Mouse (Mus musculus) midbrain, embryonic 16.5 days (tissue): ENCODE data around the gene Zfp652. TPM values are rescaled to one million over a fixed set of nuclear protein-coding genes. Genes with fewer than 3 reads are reported as not detected.

Source experiments
- ATAC-seq: fragments of 200-750 bp; cut with Nextera tagmentation; 2 replicates; pipeline ENCODE4 v1.8.0; 2017; ENCODE audit warnings: moderate TSS enrichment
- H3K27ac ChIP-seq: fragments of 300-500 bp; sonication (generic); 2 replicates; pipeline ENCODE4 v1.5.1; 2014; ENCODE audit warnings: mild to moderate bottlenecking, low read length, mixed read lengths
- H3K27me3 ChIP-seq: fragments of 300-500 bp; sonication (generic); 2 replicates; pipeline ENCODE4 v1.6.1; 2014; ENCODE audit warnings: low read depth, low read length, mixed read lengths; ENCODE audit not compliant: control insufficient read depth, insufficient read depth
- H3K36me3 ChIP-seq: fragments of 300-500 bp; sonication (generic); 2 replicates; pipeline ENCODE4 v1.6.1; 2014; ENCODE audit warnings: mild to moderate bottlenecking, low read length, moderate library complexity, mixed read lengths; ENCODE audit not compliant: control insufficient read depth, insufficient read depth
- H3K4me1 ChIP-seq: fragments of 300-500 bp; sonication (generic); 2 replicates; pipeline ENCODE4 v1.6.1; 2014; ENCODE audit warnings: mild to moderate bottlenecking, low read length, mixed read lengths; ENCODE audit not compliant: control insufficient read depth, insufficient read depth
- H3K4me2 ChIP-seq: fragments of 300-500 bp; sonication (generic); 2 replicates; pipeline ENCODE4 v1.6.1; 2014; ENCODE audit warnings: mild to moderate bottlenecking, low read length, mixed read lengths
- H3K4me3 ChIP-seq: fragments of 300-500 bp; sonication (generic); 2 replicates; pipeline ENCODE4 v1.5.1; 2014; ENCODE audit warnings: low read depth, mild to moderate bottlenecking, low read length, moderate library complexity, mixed read lengths
- H3K9ac ChIP-seq: fragments of 300-500 bp; sonication (generic); 2 replicates; pipeline ENCODE4 v1.6.1; 2014; ENCODE audit warnings: low read depth, low read length, mixed read lengths
- H3K9me3 ChIP-seq: fragments of 300-500 bp; sonication (generic); replicated peaks from 2 replicates; pipeline ENCODE4 v1.6.1; 2014; ENCODE audit warnings: mild to moderate bottlenecking, low read length, mixed read lengths; ENCODE audit not compliant: control insufficient read depth, poor library complexity, severe bottlenecking
- WGBS: fragments of 180-500 bp; shearing (Covaris S2); extraction: QIAGEN DNeasy Blood & Tissue Kit; methylation state at CpG from one replicate; pipeline ENCODE4 v1.1.7; 2014; 5-methylcytosine and 5-hydroxymethylcytosine counted together
- polyA plus RNA-seq: library from polyadenylated mRNA; unstranded; fragments of >200 nt; fragmentation: Nextera tagmentation; extraction: Ambion mirVana; gene quantifications from 2 replicates; pipeline ENCODE4 v1.2.1, GENCODE M21; 2015

The Zfp652 gene
- polyA plus RNA-seq, 1 experiment from 2014 or later = 21.1 TPM

- Histone ChIP-seq H3K4me2 (no peak overlapping the region), H3K4me1 (peaks cover 4% of the 10 kb centered on the region; the same call in 1 of the 2 replicates), H3K4me3 (no peak overlapping the region), H3K9me3 (no peaks in the 10 kb centered on the region), H3K36me3 (no peaks in the 10 kb centered on the region), H3K27me3 (peaks cover 5% of the 10 kb centered on the region; the same call in 1 of the 2 replicates), H3K27ac (no peak overlapping the region), H3K9ac (no peak overlapping the region)
- WGBS = 74% methylated on average over 5 of the region's 5 CpGs
- no peak for ATAC-seq
Observed at GRCm38 (mm10) chr11:95795582-95795981, 83.1 kb downstream of the Zfp652 start.

DNA sequence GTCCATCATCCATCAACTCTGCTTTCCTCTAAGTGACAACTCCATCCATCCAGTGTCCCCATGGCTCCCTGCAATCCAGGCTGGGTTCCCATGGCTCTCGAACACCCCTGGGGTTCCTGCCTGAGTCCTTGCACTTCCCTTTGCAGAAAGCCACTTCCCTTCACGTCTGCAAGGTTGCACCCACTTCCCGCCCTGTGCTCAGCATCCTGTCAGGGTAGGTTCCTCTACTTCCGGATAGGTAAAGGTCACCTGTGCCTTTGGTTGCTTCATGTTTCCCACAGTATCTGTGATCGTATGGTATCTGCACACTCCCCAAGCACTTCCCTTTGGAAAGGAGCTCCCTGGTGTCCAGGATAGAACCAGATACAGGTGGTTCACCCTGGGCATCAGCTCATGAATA is 92.5 kb downstream of the Zfp652 start:
- H3K9ac ChIP-seq = no peak overlapping the region
- no peak overlapping the region for H3K4me3 ChIP-seq
- no peak for ATAC-seq
- H3K36me3 ChIP-seq = no peaks in the 10 kb centered on the region
- H3K4me1 ChIP-seq = no peaks in the 10 kb centered on the region
- no peak overlapping the region for H3K4me2 ChIP-seq
- 83% methylated on average over 5 of the region's 5 CpGs for WGBS
- H3K27me3 ChIP-seq = no peaks in the 10 kb centered on the region
- peaks cover 3% of the 10 kb centered on the region; the same call in 1 of the 2 replicates for H3K9me3 ChIP-seq
- no peak overlapping the region for H3K27ac ChIP-seq

GRCm38 (mm10) chr11:95805527-95805926 is 93.1 kb downstream of the Zfp652 start:
- ATAC-seq = no peak
- Histone ChIP-seq H3K9me3 (peaks cover 3% of the 10 kb centered on the region; the same call in 1 of the 2 replicates), H3K27me3 (no peaks in the 10 kb centered on the region), H3K36me3 (no peaks in the 10 kb centered on the region), H3K9ac (no peak overlapping the region), H3K4me3 (no peak overlapping the region), H3K4me2 (no peak overlapping the region), H3K4me1 (no peaks in the 10 kb centered on the region), H3K27ac (no peak overlapping the region)
- 53% methylated on average over 3 of the region's 3 CpGs for WGBS

DNA sequence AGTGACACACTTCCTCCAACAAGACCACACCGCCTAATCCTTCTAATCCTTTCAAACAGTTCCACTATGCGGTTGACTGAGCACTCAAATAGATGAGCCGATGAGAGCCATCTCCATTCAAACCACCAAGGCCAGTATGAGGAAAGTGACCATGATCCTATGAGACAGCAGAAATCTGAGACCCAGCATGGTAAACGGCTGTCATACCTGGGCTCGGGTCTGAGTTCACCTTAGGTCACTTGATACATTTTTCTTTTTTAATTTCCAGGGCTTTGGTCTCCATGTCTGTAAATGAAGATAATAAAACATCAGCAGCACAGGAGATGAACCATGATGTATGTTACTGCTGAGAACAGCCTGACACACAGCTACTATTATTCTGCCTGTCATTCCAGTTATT is 95.4 kb downstream of the Zfp652 start:
- no peaks in the 10 kb centered on the region for H3K27me3 ChIP-seq
- H3K4me1 ChIP-seq = no peaks in the 10 kb centered on the region
- H3K27ac ChIP-seq = no peak overlapping the region
- peaks cover 3% of the 10 kb centered on the region; the same call in 1 of the 2 replicates for H3K9me3 ChIP-seq
- no peak overlapping the region for H3K9ac ChIP-seq
- no peak overlapping the region for H3K4me3 ChIP-seq
- no peaks in the 10 kb centered on the region for H3K36me3 ChIP-seq
- H3K4me2 ChIP-seq = no peak overlapping the region
- 84% methylated on average over 5 of the region's 5 CpGs for WGBS
- ATAC-seq = no peak

DNA sequence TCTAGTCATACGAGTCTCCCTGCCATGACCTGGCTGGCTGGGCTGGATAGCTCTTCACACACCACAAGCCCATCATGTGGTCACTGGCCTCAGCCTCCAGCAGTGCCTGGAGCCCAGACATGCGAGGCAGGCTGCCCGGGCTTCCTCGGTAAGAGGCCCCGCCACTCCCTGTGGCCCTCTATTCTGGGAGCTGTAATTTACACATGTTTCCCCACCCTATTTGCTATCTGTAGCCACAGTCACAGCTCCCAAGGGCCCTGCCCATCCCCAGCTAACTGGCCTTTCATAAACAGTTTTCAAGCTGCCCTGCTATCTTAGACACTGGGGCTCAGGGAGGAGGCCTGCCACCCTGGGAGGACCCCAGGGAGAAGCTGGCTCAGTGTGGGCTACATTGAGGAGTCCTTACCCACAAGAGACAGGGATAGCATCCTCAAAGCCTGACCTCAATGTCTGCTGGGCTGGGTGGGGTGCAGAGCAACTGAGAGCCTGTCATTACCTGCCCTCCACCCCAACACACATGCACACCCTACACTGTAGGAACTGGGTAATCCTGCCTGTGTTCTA is 96.1 kb downstream of the Zfp652 start:
- Histone ChIP-seq H3K9ac (no peak overlapping the region), H3K4me2 (no peak overlapping the region), H3K4me3 (no peak overlapping the region), H3K9me3 (peaks cover 3% of the 10 kb centered on the region; the same call in 1 of the 2 replicates), H3K27ac (no peak overlapping the region), H3K4me1 (no peaks in the 10 kb centered on the region), H3K36me3 (no peaks in the 10 kb centered on the region), H3K27me3 (no peaks in the 10 kb centered on the region)
- ATAC-seq = no peak
- 89% methylated on average over 5 of the region's 5 CpGs for WGBS

DNA sequence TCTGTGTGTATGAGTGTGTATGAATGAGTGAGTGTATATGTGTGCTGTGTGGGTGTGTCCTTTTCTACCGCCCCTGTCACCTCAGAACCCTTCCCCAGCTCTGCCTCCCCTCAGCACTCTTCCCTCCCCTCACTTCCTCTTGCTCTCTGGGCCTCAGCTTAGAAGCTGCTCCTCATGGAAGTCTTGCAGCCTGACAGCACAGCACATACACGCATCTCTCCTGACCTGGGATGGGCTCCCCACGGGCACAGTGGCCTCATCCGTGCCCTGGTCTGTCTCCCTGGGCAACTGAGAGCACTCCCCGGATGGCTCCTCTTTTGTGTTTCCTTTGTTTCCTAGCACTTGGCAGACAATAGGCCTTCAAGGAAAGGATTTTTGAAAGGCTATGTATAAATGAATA is 97.1 kb downstream of the Zfp652 start:
- no peak for ATAC-seq
- WGBS = 8% methylated on average over 5 of the region's 5 CpGs
- no peaks in the 10 kb centered on the region for H3K9me3 ChIP-seq

DNA sequence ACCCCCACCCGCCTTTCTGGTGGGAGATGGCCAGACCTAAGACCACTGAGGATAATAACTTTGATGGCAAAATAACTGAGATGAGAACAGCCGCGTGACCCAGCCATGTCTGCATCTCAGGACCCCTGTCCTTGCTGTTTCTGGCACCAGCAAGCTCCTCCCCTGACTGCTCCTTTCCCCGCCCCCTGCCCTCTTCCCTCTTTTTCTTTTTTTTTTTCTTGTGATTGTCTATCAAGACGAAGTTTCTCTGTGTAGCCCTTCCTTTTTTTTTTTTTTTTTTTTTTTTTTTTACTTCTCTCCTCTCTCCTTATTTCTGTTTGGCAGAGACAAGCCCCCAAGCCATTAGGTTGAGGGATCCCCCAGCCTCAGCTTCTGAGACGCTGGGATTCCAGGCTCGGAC is 98.4 kb downstream of the Zfp652 start:
- no peak for ATAC-seq
- H3K4me2 ChIP-seq = no peak overlapping the region
- no peaks in the 10 kb centered on the region for H3K9me3 ChIP-seq
- no peaks in the 10 kb centered on the region for H3K36me3 ChIP-seq
- no peak overlapping the region for H3K9ac ChIP-seq
- H3K27ac ChIP-seq = no peak overlapping the region
- no peak overlapping the region for H3K4me3 ChIP-seq
- WGBS = 64% methylated on average over 7 of the region's 7 CpGs
- no peaks in the 10 kb centered on the region for H3K27me3 ChIP-seq
- no peaks in the 10 kb centered on the region for H3K4me1 ChIP-seq

More for the DNA sequence above, 97.1 kb downstream of the Zfp652 start:
- no peaks in the 10 kb centered on the region for H3K36me3 ChIP-seq
- no peak overlapping the region for H3K4me2 ChIP-seq
- H3K27me3 ChIP-seq = no peaks in the 10 kb centered on the region
- H3K9ac ChIP-seq = no peak overlapping the region
- H3K27ac ChIP-seq = no peak overlapping the region
- no peak overlapping the region for H3K4me3 ChIP-seq
- no peaks in the 10 kb centered on the region for H3K4me1 ChIP-seq

DNA sequence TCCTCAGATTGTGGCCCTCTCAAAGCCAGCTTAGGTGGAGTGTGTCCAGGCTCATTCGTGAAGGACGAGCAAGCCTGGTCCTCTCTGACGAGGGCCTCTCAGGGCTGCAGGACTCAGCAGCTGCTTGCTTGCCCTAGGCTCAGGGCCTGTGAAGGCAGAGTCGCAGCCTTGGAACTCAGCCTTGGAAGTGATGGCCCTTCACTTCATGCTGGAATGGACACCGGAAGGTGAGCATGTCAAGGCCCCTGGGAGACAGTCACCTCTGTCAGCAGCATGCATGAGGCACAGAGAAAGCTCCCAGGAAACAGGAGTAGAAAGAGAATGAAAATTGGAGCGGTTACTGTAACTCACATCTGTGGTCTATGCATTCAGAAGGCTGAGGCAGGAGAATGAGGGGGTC is 99.3 kb downstream of the Zfp652 start:
- ATAC-seq = no peak
- H3K4me2 ChIP-seq = no peak overlapping the region
- no peaks in the 10 kb centered on the region for H3K9me3 ChIP-seq
- WGBS = 83% methylated on average over 6 of the region's 6 CpGs
- no peaks in the 10 kb centered on the region for H3K36me3 ChIP-seq
- no peak overlapping the region for H3K4me3 ChIP-seq
- no peak overlapping the region for H3K9ac ChIP-seq
- H3K4me1 ChIP-seq = no peaks in the 10 kb centered on the region
- H3K27ac ChIP-seq = no peak overlapping the region
- H3K27me3 ChIP-seq = no peaks in the 10 kb centered on the region

DNA sequence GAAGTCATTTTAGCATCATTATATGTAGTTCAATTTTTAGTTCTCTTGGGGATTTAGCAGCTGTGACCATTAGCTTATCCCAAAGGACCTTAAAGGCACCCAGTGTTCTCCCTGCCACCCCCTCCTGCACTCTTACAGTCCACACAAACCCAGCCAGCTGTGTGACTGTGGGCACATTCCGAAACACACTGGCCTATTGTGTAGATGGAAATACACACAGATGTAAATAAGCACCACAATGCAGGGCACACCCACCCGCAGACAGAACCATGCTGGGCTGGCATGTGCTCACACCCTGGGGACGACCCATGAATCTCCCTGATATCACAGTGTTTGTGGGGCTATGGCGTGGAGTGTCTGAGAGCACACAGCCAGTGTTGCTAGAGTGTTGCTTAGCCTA is 99.8 kb downstream of the Zfp652 start:
- 68% methylated on average over 4 of the region's 4 CpGs for WGBS
- H3K9ac ChIP-seq = no peak overlapping the region
- no peak for ATAC-seq

More for the DNA sequence above, 99.8 kb downstream of the Zfp652 start:
- no peaks in the 10 kb centered on the region for H3K4me1 ChIP-seq
- no peak overlapping the region for H3K27ac ChIP-seq
- no peaks in the 10 kb centered on the region for H3K36me3 ChIP-seq
- no peaks in the 10 kb centered on the region for H3K27me3 ChIP-seq
- H3K9me3 ChIP-seq = no peaks in the 10 kb centered on the region
- no peak overlapping the region for H3K4me2 ChIP-seq
- H3K4me3 ChIP-seq = no peak overlapping the region
